In genomic region chr7:80132541-80132940, GRCm38 (mm10) we compare ENCODE assay signal across 8 mouse cellular contexts. TPM values are rescaled to one million over a fixed set of nuclear protein-coding genes. Genes with fewer than 3 reads are reported as not detected.
DNase-seq lines count a peak whose midpoint lies in the region; ATAC-seq lines count a peak whose summit lies in the region.

No protein-coding gene starts in this region.

- H3K4me3 ChIP-seq in midbrain, embryonic 10.5 days: no peak overlapping the region
- no peak overlapping the region for H3K4me3 ChIP-seq in midbrain, embryonic 13.5 days (replicated peaks)

- WGBS in midbrain, embryonic 10.5 days: 62% methylated on average over 9 of the region's 9 CpGs
- WGBS in midbrain, embryonic 13.5 days: 54% methylated on average over 9 of the region's 9 CpGs

- DNase-seq in cerebellum, postnatal 25 days: peak; percentile 25 to 67
- DNase-seq in cerebellum, adult 11-12 months: no peak
- DNase-seq in midbrain, embryonic 10.5 days (ENCODE audit: low spot score): peak; percentile 53
- peak; percentile 67 for DNase-seq in adrenal gland, postnatal 25 days
- DNase-seq in gastrocnemius, postnatal 4 days (ENCODE audit: low spot score in 2 of 2): peak; percentile 39 to 63
- DNase-seq in lung, postnatal 4 days: peak; percentile 56 to 72
- DNase-seq in thymus, adult 18-20 months: peak; percentile 36 to 48

- H3K4me2 ChIP-seq in midbrain, embryonic 13.5 days (replicated peaks): no peak overlapping the region

- peaks cover 7% of the 10 kb centered on the region for H3K4me1 ChIP-seq in midbrain, embryonic 10.5 days
- no peaks in the 10 kb centered on the region for H3K4me1 ChIP-seq in midbrain, embryonic 13.5 days (replicated peaks)

- H3K9ac ChIP-seq in midbrain, embryonic 13.5 days (replicated peaks): no peak overlapping the region

- no peak overlapping the region for H3K27ac ChIP-seq in midbrain, embryonic 10.5 days (replicated peaks)
- H3K27ac ChIP-seq in midbrain, embryonic 13.5 days: no peak overlapping the region

- H3K9me3 ChIP-seq in midbrain, embryonic 10.5 days (replicated peaks): peaks cover 12% of the 10 kb centered on the region
- peaks cover 10% of the 10 kb centered on the region for H3K9me3 ChIP-seq in midbrain, embryonic 13.5 days

- H3K36me3 ChIP-seq in midbrain, embryonic 10.5 days: no peaks in the 10 kb centered on the region
- H3K36me3 ChIP-seq in midbrain, embryonic 13.5 days: no peaks in the 10 kb centered on the region

- ATAC-seq in midbrain, embryonic 13.5 days: no peak

- no peaks in the 10 kb centered on the region for H3K27me3 ChIP-seq in midbrain, embryonic 10.5 days (ENCODE audit: low read depth, poor library complexity, severe bottlenecking)
- H3K27me3 ChIP-seq in midbrain, embryonic 13.5 days: no peaks in the 10 kb centered on the region

RNA-seq across cellular contexts. Expression of gene Idh2, which starts 17.3 kb away (rescaled TPM):
- 428 and 429 TPM in 2 replicates for polyA plus RNA-seq in midbrain, embryonic 10.5 days (2016; fragmentation: Nextera tagmentation; extraction: Ambion mirVana)
- 291 and 296 TPM in 2 replicates for polyA plus RNA-seq in midbrain, embryonic 13.5 days (2015; fragmentation: Nextera tagmentation; extraction: Ambion mirVana)
- 152 and 173 TPM in 2 replicates for total RNA-seq in adrenal gland, postnatal 25 days (2021)
- 100 to 1,000 TPM; 433 to 473 TPM for total RNA-seq in gastrocnemius, postnatal 4 days (2021)

RNA-seq across cellular contexts. Expression of gene Sema4b, which starts 54.1 kb away (rescaled TPM):
- polyA plus RNA-seq in midbrain, embryonic 10.5 days (2016; fragmentation: Nextera tagmentation; extraction: Ambion mirVana): 12.6 and 16.5 TPM in 2 replicates
- 22.8 and 24.0 TPM in 2 replicates for polyA plus RNA-seq in midbrain, embryonic 13.5 days (2015; fragmentation: Nextera tagmentation; extraction: Ambion mirVana)
- 68.9 and 70.0 TPM in 2 replicates for total RNA-seq in adrenal gland, postnatal 25 days (2021)
- total RNA-seq in gastrocnemius, postnatal 4 days (2021): 1 to 10 TPM; 5.4 to 5.6 TPM

Comparison
In these comparisons a context has a peak if more than half of its experiments do, and no peak if none do; other contexts are left out.
1. RNA of gene Sema4b, which starts 54.1 kb away (total RNA-seq): 68.9 to 70.0 TPM in adrenal gland, postnatal 25 days; 5.4 to 5.6 TPM in gastrocnemius, postnatal 4 days; every median in the first group is over 10 times any median in the second.